ENCODE assay signal across 11 mouse cellular contexts in the genomic region with DNA sequence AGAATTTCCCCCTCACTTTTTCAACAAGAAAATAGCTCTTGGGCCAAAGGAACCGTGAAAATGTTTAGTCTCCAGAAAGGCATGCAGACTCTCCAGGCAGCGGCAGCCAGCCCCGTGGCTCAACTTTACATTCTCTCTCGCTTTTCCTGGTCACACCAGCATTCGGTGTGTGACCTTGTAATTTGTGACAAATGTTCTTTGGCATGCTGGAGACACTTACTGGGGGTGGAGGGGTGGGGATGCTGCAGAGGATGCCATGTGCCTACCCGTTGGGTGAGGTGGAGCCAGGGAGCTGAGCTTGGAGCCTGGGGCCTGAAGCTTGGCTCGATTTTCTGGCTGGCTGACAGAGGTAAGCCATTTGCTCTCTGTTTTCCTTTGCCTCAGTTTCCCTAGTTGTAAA. TPM values are rescaled to one million over a fixed set of nuclear protein-coding genes. Genes with fewer than 3 reads are reported as not detected.
DNase-seq lines count a peak whose midpoint lies in the region; ATAC-seq lines count a peak whose summit lies in the region.
"Had no signal": no experiment of that assay in that cellular context is flagged by ENCODE, and none has a peak within 500 bp of the region (broad histone marks: within the 10 kb centered on the region; RNA-seq: fewer than 3 reads in every experiment).

No protein-coding gene starts in this region.

- no peaks in the 10 kb centered on the region for H3K27me3 ChIP-seq in hindbrain, embryonic 10.5 days (ENCODE audit: insufficient read depth, poor library complexity, severe bottlenecking)
- H3K27me3 ChIP-seq in hindbrain, embryonic 13.5 days: no peaks in the 10 kb centered on the region
- H3K27me3 ChIP-seq in intestine, embryonic 14.5 days (replicated peaks; ENCODE audit: control insufficient read depth, insufficient read depth, low read length): no peaks in the 10 kb centered on the region
- H3K27me3 ChIP-seq: midbrain, embryonic 12.5 days; neural tube, embryonic 15.5 days had no signal

- 0 out of 2 replicates have a peak overlapping the region, but pooled peaks have one; percentile 4 for H3K27ac ChIP-seq in hindbrain, embryonic 10.5 days
- H3K27ac ChIP-seq in hindbrain, embryonic 13.5 days: no peak overlapping the region
- peak overlapping the region; percentile 89 for H3K27ac ChIP-seq in intestine, embryonic 14.5 days (ENCODE audit: low read depth)
- H3K27ac ChIP-seq: midbrain, embryonic 12.5 days; neural tube, embryonic 15.5 days had no signal

- no peak overlapping the region for H3K4me3 ChIP-seq in hindbrain, embryonic 10.5 days
- no peak overlapping the region for H3K4me3 ChIP-seq in hindbrain, embryonic 13.5 days
- no peak overlapping the region for H3K4me3 ChIP-seq in intestine, embryonic 14.5 days (ENCODE audit: low read depth, low read length)
- H3K4me3 ChIP-seq: midbrain, embryonic 12.5 days; neural tube, embryonic 15.5 days had no signal

- ATAC-seq in hindbrain, embryonic 13.5 days (ENCODE audit: low FRiP score): no peak
- ATAC-seq in intestine, embryonic 14.5 days (replicated peaks; ENCODE audit: low FRiP score, low TSS enrichment, low read depth): no peak

- H3K4me2 ChIP-seq in hindbrain, embryonic 13.5 days: no peak overlapping the region
- peak overlapping the region; percentile 23 for H3K4me2 ChIP-seq in intestine, embryonic 14.5 days (ENCODE audit: low read length)
- H3K4me2 ChIP-seq: midbrain, embryonic 12.5 days; neural tube, embryonic 15.5 days had no signal

- DNase-seq in hindbrain, embryonic 10.5 days (ENCODE audit: low spot score): no peak
- DNase-seq in 3134 (ENCODE audit: extremely low read depth, insufficient read length, low spot score): peak; percentile 63
- DNase-seq in NIH3T3 (ENCODE audit: low read depth): peak; percentile 55
- DNase-seq in intestine, embryonic 14.5 days (ENCODE audit: low spot score): peak; percentile 61
- DNase-seq in layer of hippocampus, adult 9-10 months (ENCODE audit: low spot score): no peak
- no peak for DNase-seq in right cerebral cortex, postnatal 36 days (ENCODE audit: low spot score in 2 of 2)
- DNase-seq: spleen, adult 18-20 months; thymus, postnatal 36 days had no signal

- H3K36me3 ChIP-seq in hindbrain, embryonic 10.5 days: no peaks in the 10 kb centered on the region
- no peaks in the 10 kb centered on the region for H3K36me3 ChIP-seq in hindbrain, embryonic 13.5 days
- no peaks in the 10 kb centered on the region for H3K36me3 ChIP-seq in intestine, embryonic 14.5 days (ENCODE audit: control insufficient read depth, insufficient read depth, low read length)
- H3K36me3 ChIP-seq: midbrain, embryonic 12.5 days; neural tube, embryonic 15.5 days had no signal

- no peak overlapping the region for H3K9ac ChIP-seq in hindbrain, embryonic 13.5 days
- no peak overlapping the region for H3K9ac ChIP-seq in intestine, embryonic 14.5 days (ENCODE audit: low read length)
- H3K9ac ChIP-seq: midbrain, embryonic 12.5 days; neural tube, embryonic 15.5 days had no signal

- no peaks in the 10 kb centered on the region for H3K9me3 ChIP-seq in hindbrain, embryonic 10.5 days
- no peaks in the 10 kb centered on the region for H3K9me3 ChIP-seq in hindbrain, embryonic 13.5 days
- no peaks in the 10 kb centered on the region for H3K9me3 ChIP-seq in intestine, embryonic 14.5 days (ENCODE audit: control insufficient read depth, low read length)
- H3K9me3 ChIP-seq: midbrain, embryonic 12.5 days; neural tube, embryonic 15.5 days had no signal

- peaks cover 8% of the 10 kb centered on the region for H3K4me1 ChIP-seq in hindbrain, embryonic 10.5 days (replicated peaks)
- H3K4me1 ChIP-seq in hindbrain, embryonic 13.5 days (replicated peaks): peaks cover 3% of the 10 kb centered on the region; the same call in 1 of the 2 replicates
- H3K4me1 ChIP-seq in intestine, embryonic 14.5 days (replicated peaks; ENCODE audit: control insufficient read depth, insufficient read depth, low read length): peaks cover 13% of the 10 kb centered on the region

- 53% methylated on average over 7 of the region's 7 CpGs for WGBS in hindbrain, embryonic 10.5 days
- 60% methylated on average over 7 of the region's 7 CpGs for WGBS in hindbrain, embryonic 13.5 days
- WGBS in intestine, embryonic 14.5 days: 18% methylated on average over 7 of the region's 7 CpGs

RNA-seq across cellular contexts. Expression of gene Tpm1, which starts 22.4 kb away (rescaled TPM):
- polyA plus RNA-seq in hindbrain, embryonic 10.5 days (2016; fragmentation: Nextera tagmentation; extraction: Ambion mirVana): 293 and 315 TPM in 2 replicates
- polyA plus RNA-seq in hindbrain, embryonic 13.5 days (2015; fragmentation: Nextera tagmentation; extraction: Ambion mirVana): 165 and 182 TPM in 2 replicates
- 1,186 and 1,326 TPM in 2 replicates for polyA plus RNA-seq in intestine, embryonic 14.5 days (2014; fragmentation: Nextera tagmentation; extraction: Ambion mirVana)

Comparison
In these comparisons a context has a peak if more than half of its experiments do, and no peak if none do; other contexts are left out.
1. DNase-seq: peak in 3134 (single experiment), NIH3T3 (single experiment) and intestine, embryonic 14.5 days (single experiment); none in hindbrain, embryonic 10.5 days (single experiment), layer of hippocampus, adult 9-10 months (single experiment) and right cerebral cortex, postnatal 36 days (0 of 2).